Mouse (Mus musculus) gastrocnemius, postnatal 4 days (tissue): Measurements from ENCODE around the gene 2510009E07Rik. TPM values are rescaled to one million over a fixed set of nuclear protein-coding genes. Genes with fewer than 3 reads are reported as not detected.
"Not testable (repeated sequence)": the region's sequence is repeated elsewhere in the genome, so short reads cannot be mapped to it uniquely, and the experiment has no call there.

Experiments used
- DNase-seq, 2 experiments: peaks; one replicate each; pipeline ENCODE4 v3.0.0; 2021 to 2022; ENCODE audit warnings: low spot score in 2 of 2, mixed read lengths in 2 of 2
- total RNA-seq, 2 experiments: library from RNA; stranded (reverse); gene quantifications; 2 replicates each; pipeline ENCODE4 v1.2.3; 2021

The 2510009E07Rik gene
- total RNA-seq, 2 experiments from 2014 or later = 39.7 to 44.2 TPM

- DNase-seq = no peak
Observed at GRCm38 (mm10) chr16:21687406-21687805, 7.1 kb downstream of the 2510009E07Rik start.

GRCm38 (mm10) chr16:21676791-21677190, 17.7 kb downstream of the 2510009E07Rik start:
- DNase-seq = no peak

- not testable (repeated sequence) for DNase-seq
Observed at GRCm38 (mm10) chr16:21673651-21674050, 20.8 kb downstream of the 2510009E07Rik start.

- not testable (repeated sequence) for DNase-seq
Observed at GRCm38 (mm10) chr16:21673046-21673445, 21.4 kb downstream of the 2510009E07Rik start.

DNA sequence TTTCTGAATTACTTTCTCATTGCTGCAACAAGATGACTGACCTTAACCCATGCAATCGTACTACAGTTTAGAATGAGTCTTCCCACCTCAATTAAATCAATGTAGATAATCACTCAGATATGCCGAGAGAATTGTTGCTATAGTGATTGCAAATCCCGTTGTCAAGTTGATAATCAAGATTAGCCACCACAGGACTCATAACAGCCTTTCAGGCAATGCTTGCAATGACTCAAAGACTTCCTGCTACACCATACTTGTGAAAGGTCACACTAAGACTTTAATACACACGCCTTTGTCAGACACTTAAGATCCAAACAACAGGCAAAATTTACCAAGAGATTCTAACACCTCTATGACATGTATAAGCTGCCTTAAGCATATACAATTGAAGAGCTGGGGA, 22.6 kb downstream of the 2510009E07Rik start:
- DNase-seq = no peak

GRCm38 (mm10) chr16:21665423-21665986, 29.0 kb downstream of the 2510009E07Rik start:
- DNase-seq = no peak

- DNase-seq = no peak
Observed at GRCm38 (mm10) chr16:21664633-21665363, 29.7 kb downstream of the 2510009E07Rik start.

- no peak for DNase-seq
Observed at GRCm38 (mm10) chr16:21655961-21656360, 38.5 kb downstream of the 2510009E07Rik start.

DNA sequence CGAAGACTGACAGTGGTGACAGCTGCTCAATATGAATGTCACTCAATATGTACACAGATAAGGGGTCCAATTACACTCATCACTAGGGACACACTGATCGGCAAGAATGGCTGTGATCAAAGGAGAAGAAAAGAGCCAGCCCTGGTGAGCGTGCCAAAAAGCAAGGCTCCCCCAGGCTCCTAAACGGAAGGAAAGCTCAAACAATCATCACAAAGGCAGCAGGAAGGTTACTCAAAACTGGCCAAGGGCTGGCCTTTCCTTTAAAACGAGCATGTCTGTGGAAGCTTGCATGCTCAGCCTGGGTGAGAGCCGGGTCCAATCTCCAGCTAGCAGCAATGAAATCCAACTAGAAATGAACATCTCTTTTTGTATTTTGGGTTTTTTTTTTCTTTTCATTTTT, 39.2 kb downstream of the 2510009E07Rik start:
- no peak for DNase-seq

DNA sequence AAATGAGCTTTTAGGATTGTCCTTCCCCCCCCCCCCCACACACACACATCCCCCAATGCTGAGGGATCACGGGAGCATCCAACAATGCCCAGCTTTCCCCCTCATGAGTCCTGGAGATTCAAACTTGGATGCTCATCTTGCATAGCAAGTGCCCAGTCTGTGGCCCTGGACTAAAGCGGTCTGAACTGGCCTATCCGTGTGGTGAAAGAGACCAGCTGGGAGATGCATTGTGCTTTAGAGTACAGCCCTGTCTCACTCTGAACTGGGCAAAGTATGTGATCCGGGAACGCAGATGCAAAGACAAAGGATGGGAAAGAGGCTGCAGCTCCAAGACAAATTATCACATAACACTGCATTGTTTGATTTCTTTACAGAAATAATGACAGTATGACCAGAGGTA, 40.1 kb downstream of the 2510009E07Rik start:
- DNase-seq = no peak

- DNase-seq = no peak
Observed at GRCm38 (mm10) chr16:21653151-21653550, 41.3 kb downstream of the 2510009E07Rik start.

GRCm38 (mm10) chr16:21651161-21651560, 43.3 kb downstream of the 2510009E07Rik start:
- DNase-seq = no peak

- DNase-seq = no peak
Observed at GRCm38 (mm10) chr16:21650289-21650688, 44.2 kb downstream of the 2510009E07Rik start.

GRCm38 (mm10) chr16:21648800-21649199, 45.7 kb downstream of the 2510009E07Rik start:
- DNase-seq = no peak

DNA sequence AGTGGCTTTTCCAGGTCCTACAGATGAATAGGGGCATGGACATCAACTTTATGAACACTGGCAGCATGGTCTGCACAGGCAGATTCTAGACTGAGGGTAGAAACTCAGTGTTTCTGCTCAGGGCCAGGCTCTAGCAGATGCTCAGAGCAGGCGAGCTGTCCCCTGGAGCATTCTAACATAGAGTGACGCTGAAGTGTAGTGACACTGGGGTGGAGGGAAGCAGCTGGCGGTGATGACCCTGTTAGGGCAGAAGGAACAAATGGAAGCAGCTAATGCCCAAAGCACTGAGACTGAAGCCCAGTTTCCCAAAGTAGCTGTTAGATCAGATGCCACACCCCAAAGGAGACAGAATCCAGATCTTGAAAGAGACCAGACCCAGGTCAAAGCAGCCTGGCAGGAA, 48.0 kb downstream of the 2510009E07Rik start:
- DNase-seq = no peak

GRCm38 (mm10) chr16:21645915-21646314, 48.5 kb downstream of the 2510009E07Rik start:
- DNase-seq = no peak

DNA sequence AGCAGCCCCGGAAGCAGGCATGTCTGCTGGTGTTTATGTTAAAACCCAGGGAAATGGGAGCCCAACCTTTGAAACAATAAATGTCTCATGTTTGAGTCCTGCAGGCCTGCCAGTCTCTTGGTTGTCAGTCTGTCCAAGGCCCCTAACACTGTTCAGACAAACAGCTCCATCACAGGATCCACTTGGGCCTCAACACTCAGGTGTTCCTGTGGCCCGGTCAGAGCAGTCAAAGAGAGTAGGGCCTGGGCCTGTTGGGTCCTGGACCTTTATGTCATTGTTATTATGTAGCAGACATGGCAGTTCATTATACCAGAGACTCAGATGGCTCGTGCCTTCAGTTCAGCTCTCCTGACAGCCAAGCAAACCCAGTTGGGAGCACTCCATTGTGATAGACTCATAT, 49.9 kb downstream of the 2510009E07Rik start:
- DNase-seq = no peak

DNA sequence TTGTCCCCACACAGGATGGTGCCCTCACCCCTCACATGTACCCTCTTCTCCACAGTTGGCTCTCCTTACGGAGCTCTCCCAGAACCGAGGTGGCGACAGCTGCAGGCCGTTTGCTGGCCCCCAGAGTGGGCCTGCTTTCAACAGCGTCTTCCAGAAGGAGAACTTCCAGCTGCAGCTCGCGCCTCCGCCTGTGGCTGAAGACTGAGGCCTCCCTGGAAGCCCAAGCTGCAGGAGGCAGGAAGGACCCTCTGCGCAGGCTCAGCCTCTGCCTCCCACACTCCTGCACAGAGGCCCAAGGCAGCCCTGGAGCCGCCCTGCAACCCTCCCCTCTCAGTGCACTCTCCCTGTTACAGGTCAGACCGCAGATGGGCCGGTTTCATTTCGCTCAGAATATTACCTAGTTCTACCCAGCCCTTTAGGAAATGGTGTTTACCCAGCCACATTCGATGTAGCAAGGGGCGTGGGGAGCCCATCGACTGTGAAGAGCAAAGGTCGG, 50.4 kb downstream of the 2510009E07Rik start:
- peak; percentile 51 to 74 for DNase-seq

GRCm38 (mm10) chr16:21643621-21644041, 50.8 kb downstream of the 2510009E07Rik start:
- peak in 1 of 2 experiments; percentile 39 for DNase-seq

GRCm38 (mm10) chr16:21642906-21643305, 51.6 kb downstream of the 2510009E07Rik start:
- no peak for DNase-seq

DNA sequence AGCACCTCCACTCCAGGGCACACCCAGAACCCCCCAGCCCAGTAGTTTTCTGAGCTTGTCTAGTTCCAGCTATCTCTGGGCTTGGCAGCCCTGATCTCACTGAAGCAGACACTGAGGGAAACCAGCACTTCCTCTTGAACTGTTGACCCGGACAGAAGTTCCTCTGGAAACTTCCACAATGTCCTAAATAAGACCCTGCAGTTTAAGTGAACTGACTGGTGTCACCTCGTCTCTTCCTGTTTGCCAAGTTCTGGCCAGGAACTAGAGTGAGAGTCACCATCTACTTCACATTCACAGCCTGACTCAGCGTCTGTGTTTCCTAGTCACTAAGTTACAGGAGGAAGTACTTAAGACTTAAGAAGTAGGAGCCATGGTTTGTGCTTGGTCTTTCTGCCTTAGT, 52.5 kb downstream of the 2510009E07Rik start:
- DNase-seq = no peak

- no peak for DNase-seq
Observed at GRCm38 (mm10) chr16:21640766-21641499, 53.5 kb downstream of the 2510009E07Rik start.
